Comparison of ENCODE assay signal across 8 mouse cellular contexts in the genomic region with DNA sequence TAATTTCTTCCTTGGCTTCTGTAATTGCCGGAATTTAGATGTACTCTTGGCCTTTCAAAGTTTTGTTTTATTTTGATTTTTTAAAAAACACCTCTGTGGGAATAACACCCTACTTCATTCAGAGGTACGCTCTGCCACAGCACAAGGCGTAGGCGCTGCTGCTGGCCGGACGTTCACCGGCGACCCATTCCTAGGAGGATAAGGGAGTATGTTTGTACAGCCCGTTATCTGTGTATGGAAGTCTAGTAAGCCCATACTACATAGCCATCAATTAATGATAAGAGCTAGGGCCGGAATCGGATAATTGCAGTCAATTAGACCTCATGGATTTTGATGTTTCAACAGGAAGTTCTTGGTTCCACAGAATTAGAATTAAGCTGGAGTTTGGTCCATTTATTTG. TPM values are rescaled to one million over a fixed set of nuclear protein-coding genes. Genes with fewer than 3 reads are reported as not detected.
DNase-seq lines count a peak whose midpoint lies in the region; ATAC-seq and TF ChIP-seq lines count a peak whose summit lies in the region.

No protein-coding gene starts in this region.

- TF ChIP-seq CTCF in forebrain, postnatal 0 days (IDR thresholded peaks at IDR 0.05; ENCODE audit: low read depth), result no peak

- peak overlapping the region; percentile 84 for H3K9ac ChIP-seq in forebrain, postnatal 0 days
- peak overlapping the region; percentile 95 for H3K9ac ChIP-seq in kidney, embryonic 16.5 days (replicated peaks; ENCODE audit: low read length)
- peak overlapping the region; percentile 91 for H3K9ac ChIP-seq in midbrain, embryonic 12.5 days (replicated peaks)

- no peak for ATAC-seq in forebrain, postnatal 0 days
- no peak for ATAC-seq in kidney, embryonic 16.5 days (ENCODE audit: low FRiP score, low TSS enrichment)
- ATAC-seq in midbrain, embryonic 12.5 days (ENCODE audit: low FRiP score, low read depth), result no peak

- H3K27me3 ChIP-seq in forebrain, postnatal 0 days (ENCODE audit: insufficient read depth, low read length), result no peaks in the 10 kb centered on the region
- H3K27me3 ChIP-seq in kidney, embryonic 16.5 days (ENCODE audit: insufficient read depth, low read length), result no peaks in the 10 kb centered on the region
- H3K27me3 ChIP-seq in midbrain, embryonic 12.5 days, result no peaks in the 10 kb centered on the region

- no peak overlapping the region for H3K27ac ChIP-seq in forebrain, postnatal 0 days (ENCODE audit: low read depth, low read length)
- peak overlapping the region; percentile 87 for H3K27ac ChIP-seq in kidney, embryonic 16.5 days (ENCODE audit: low read length)
- peak overlapping the region; percentile 63 for H3K27ac ChIP-seq in midbrain, embryonic 12.5 days (replicated peaks)

- H3K9me3 ChIP-seq in forebrain, postnatal 0 days (ENCODE audit: low read length), result no peaks in the 10 kb centered on the region
- H3K9me3 ChIP-seq in kidney, embryonic 16.5 days (ENCODE audit: low read length), result no peaks in the 10 kb centered on the region
- no peaks in the 10 kb centered on the region for H3K9me3 ChIP-seq in midbrain, embryonic 12.5 days

- H3K36me3 ChIP-seq in forebrain, postnatal 0 days (ENCODE audit: insufficient read depth), result peaks cover 8% of the 10 kb centered on the region; the same call in 1 of the 2 replicates
- H3K36me3 ChIP-seq in kidney, embryonic 16.5 days (ENCODE audit: insufficient read depth, low read length), result peaks cover 7% of the 10 kb centered on the region; the same call in 1 of the 2 replicates
- H3K36me3 ChIP-seq in midbrain, embryonic 12.5 days, result peaks cover 24% of the 10 kb centered on the region

- peak; percentile 10 for DNase-seq in gastrocnemius, adult 18-20 months (ENCODE audit: low spot score)
- no peak for DNase-seq in gastrocnemius, postnatal 25 days
- peak; percentile 7 for DNase-seq in adrenal gland, postnatal 25 days
- DNase-seq in forebrain, postnatal 0 days, result no peak
- no peak for DNase-seq in right cerebral cortex, postnatal 36 days (ENCODE audit: low spot score in 2 of 2)
- no peak for DNase-seq in natural killer cell, adult 2 months (ENCODE audit: low spot score in 2 of 2)

- WGBS in forebrain, postnatal 0 days, result under 1% methylated on average over 11 of the region's 11 CpGs
- under 1% methylated on average over 11 of the region's 11 CpGs for WGBS in kidney, embryonic 16.5 days
- 2% methylated on average over 11 of the region's 11 CpGs for WGBS in midbrain, embryonic 12.5 days

- peak overlapping the region; percentile 95 for H3K4me3 ChIP-seq in forebrain, postnatal 0 days (ENCODE audit: low read depth, low read length)
- H3K4me3 ChIP-seq in kidney, embryonic 16.5 days (ENCODE audit: low read length), result peak overlapping the region; percentile 99
- peak overlapping the region; percentile 96 for H3K4me3 ChIP-seq in midbrain, embryonic 12.5 days

- no peaks in the 10 kb centered on the region for H3K4me1 ChIP-seq in forebrain, postnatal 0 days (ENCODE audit: insufficient read depth)
- peaks cover 9% of the 10 kb centered on the region; the same call in 1 of the 2 replicates for H3K4me1 ChIP-seq in kidney, embryonic 16.5 days (ENCODE audit: insufficient read depth, low read length)
- peaks cover 5% of the 10 kb centered on the region for H3K4me1 ChIP-seq in midbrain, embryonic 12.5 days

- peak overlapping the region; percentile 63 for H3K4me2 ChIP-seq in forebrain, postnatal 0 days (ENCODE audit: low read depth)
- H3K4me2 ChIP-seq in kidney, embryonic 16.5 days (replicated peaks; ENCODE audit: low read depth, low read length), result peak overlapping the region; percentile 69
- peak overlapping the region; percentile 62 for H3K4me2 ChIP-seq in midbrain, embryonic 12.5 days (replicated peaks)

RNA-seq across cellular contexts. Expression of gene Cnep1r1, which starts 0.5 kb away (rescaled TPM):
- total RNA-seq in gastrocnemius, adult 18-20 months (2021), result 10 to 100 TPM; 42.2 to 44.6 TPM
- total RNA-seq in gastrocnemius, postnatal 25 days (2021), result 10 to 100 TPM; 29.0 to 30.0 TPM
- total RNA-seq in adrenal gland, postnatal 25 days (2021), result 34.2 and 41.5 TPM in 2 replicates
- 19.7 and 25.7 TPM in 2 replicates for total RNA-seq in forebrain, postnatal 0 days (2014; rRNA removed)
- polyA plus RNA-seq in forebrain, postnatal 0 days (2015; fragmentation: Nextera tagmentation; extraction: Ambion mirVana), result 17.4 and 25.9 TPM in 2 replicates
- 57.8 and 57.9 TPM in 2 replicates for polyA plus RNA-seq in kidney, embryonic 16.5 days (2015; fragmentation: Nextera tagmentation; extraction: Ambion mirVana)
- 46.9 and 50.3 TPM in 2 replicates for polyA plus RNA-seq in midbrain, embryonic 12.5 days (2016; fragmentation: Nextera tagmentation; extraction: Ambion mirVana)

RNA-seq across cellular contexts. Expression of gene Heatr3, which starts 18.6 kb away (rescaled TPM):
- total RNA-seq in gastrocnemius, adult 18-20 months (2021), result 10 to 100 TPM; 29.7 to 30.2 TPM
- 10 to 100 TPM; 22.5 to 25.7 TPM for total RNA-seq in gastrocnemius, postnatal 25 days (2021)
- total RNA-seq in adrenal gland, postnatal 25 days (2021), result 32.1 and 35.3 TPM in 2 replicates
- 33.5 and 40.2 TPM in 2 replicates for total RNA-seq in forebrain, postnatal 0 days (2014; rRNA removed)
- polyA plus RNA-seq in forebrain, postnatal 0 days (2015; fragmentation: Nextera tagmentation; extraction: Ambion mirVana), result 20.9 and 26.5 TPM in 2 replicates
- polyA plus RNA-seq in kidney, embryonic 16.5 days (2015; fragmentation: Nextera tagmentation; extraction: Ambion mirVana), result 48.2 and 51.4 TPM in 2 replicates
- 43.7 and 48.7 TPM in 2 replicates for polyA plus RNA-seq in midbrain, embryonic 12.5 days (2016; fragmentation: Nextera tagmentation; extraction: Ambion mirVana)

Comparison
In these comparisons a context has a peak if more than half of its experiments do, and no peak if none do; other contexts are left out.
1. DNase-seq: peak in gastrocnemius, adult 18-20 months (single experiment) and adrenal gland, postnatal 25 days (single experiment); none in gastrocnemius, postnatal 25 days (single experiment), forebrain, postnatal 0 days (single experiment), right cerebral cortex, postnatal 36 days (0 of 2) and natural killer cell, adult 2 months (0 of 2).
2. Peak in every context shown above with its lines, with median percentiles within 50 percentile points of each other: H3K4me2 ChIP-seq, H3K4me3 ChIP-seq and H3K9ac ChIP-seq.